Mouse (Mus musculus) heart, postnatal 36 days (tissue): ENCODE results near the gene Pam. TPM values are rescaled to one million over a fixed set of nuclear protein-coding genes. Genes with fewer than 3 reads are reported as not detected.

ENCODE experiments used
- DNase-seq, 2 experiments: peaks; one replicate each; pipeline ENCODE4 v3.0.0; 2021 to 2022
- intact Hi-C: fragments of 180-260 bp; cut with DNase I; formaldehyde crosslinking; loops from one replicate; pipeline ENCODE4 v1.15.1; 2025
- total RNA-seq, 2 experiments: library from RNA; stranded (reverse); gene quantifications; 2 replicates each; pipeline ENCODE4 v1.2.3; 2021

Gene Pam
- 100 to 1,000 TPM; 586 to 674 TPM for total RNA-seq

DNA sequence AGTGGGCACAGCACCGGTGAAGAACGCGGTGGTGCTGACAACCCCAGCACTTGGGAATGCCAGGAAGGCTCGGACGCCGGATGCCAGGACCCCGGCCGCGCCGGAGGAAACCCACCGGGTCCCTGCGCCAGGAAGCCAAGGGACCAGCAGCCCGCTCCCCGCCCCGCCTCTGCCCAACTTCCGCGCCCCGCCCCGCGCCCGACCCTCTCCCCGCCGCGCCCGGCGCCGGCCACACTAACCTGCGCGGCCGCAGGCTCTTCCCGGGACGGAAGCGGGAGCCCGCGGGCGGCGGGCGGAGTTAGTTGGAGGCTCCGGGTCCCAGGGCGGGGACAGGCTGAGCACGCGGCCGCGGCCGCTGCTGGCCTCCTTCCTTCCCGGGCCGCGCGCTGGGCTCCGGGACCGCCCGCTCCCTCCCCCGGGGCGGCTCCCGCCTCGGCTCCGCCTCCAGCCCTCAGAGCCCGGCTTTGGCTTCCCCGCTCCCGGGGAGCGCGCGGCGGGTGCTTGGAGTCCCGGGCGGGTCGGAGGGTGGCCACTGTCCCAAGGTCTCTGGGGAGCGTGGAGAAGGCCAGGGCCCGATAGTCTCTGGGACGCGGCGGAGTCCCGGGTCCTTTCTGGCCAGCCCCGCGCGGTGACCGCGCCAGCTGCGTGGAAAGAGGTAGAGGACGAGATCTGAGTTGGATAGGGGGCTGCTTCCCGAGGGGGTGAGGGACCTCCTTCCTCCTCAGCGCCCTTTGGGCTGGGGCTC, at the start of gene Pam:
Pam (minus strand) TSS at position 401 of the 745 bp plus-strand sequence.
- peak; percentile 87 to 89 for DNase-seq
- intact Hi-C loops, result loop anchor here (2.0 to 5.0 kb wide), 4 partner anchors 43 to 433 kb away; partner anchors contain the start of gene D1Ertd622e

DNA sequence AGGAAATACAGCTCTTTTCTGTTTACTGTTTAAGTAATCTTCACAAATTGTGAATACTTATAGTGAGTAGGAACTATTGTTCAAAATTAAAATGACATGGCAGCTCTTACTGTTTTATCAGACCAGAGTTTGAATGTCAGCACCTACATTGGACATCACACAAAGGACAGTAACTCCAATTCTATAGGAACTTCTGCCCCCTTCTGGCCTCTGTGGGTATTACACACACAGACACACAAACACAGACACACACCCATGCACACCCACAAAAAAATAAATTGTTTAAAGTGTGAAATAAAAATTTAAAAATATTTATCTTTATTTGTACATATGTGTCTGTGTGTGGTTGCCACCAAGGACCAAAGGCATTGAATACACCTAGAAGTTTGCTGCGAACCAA, 49.4 kb upstream of the Pam start:
- intact Hi-C loops, result no loop called here
- DNase-seq, result no peak

DNA sequence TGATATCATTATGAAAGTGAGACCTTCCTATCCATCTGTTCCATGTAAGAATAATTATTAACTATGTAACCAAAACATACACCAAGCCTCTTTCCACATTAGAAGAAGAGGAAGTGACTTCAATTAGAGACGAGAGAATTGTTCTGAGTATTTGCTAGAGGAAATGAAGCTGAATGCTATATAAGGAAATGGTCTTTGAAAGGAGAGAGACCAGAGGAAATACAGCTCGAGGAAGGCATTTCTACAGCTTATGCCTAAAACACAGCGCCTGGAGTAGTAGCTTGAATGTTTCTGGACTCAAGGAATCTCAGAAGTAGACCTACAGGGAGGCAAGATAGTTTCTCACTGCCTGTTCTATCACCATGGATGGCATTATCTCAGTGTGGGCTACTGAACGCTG, 35.8 kb upstream of the Pam start:
- no peak for DNase-seq
- intact Hi-C loops, result loop anchor here (2.0 kb wide), 1 partner anchor 34 kb away; no protein-coding TSS in a partner anchor

DNA sequence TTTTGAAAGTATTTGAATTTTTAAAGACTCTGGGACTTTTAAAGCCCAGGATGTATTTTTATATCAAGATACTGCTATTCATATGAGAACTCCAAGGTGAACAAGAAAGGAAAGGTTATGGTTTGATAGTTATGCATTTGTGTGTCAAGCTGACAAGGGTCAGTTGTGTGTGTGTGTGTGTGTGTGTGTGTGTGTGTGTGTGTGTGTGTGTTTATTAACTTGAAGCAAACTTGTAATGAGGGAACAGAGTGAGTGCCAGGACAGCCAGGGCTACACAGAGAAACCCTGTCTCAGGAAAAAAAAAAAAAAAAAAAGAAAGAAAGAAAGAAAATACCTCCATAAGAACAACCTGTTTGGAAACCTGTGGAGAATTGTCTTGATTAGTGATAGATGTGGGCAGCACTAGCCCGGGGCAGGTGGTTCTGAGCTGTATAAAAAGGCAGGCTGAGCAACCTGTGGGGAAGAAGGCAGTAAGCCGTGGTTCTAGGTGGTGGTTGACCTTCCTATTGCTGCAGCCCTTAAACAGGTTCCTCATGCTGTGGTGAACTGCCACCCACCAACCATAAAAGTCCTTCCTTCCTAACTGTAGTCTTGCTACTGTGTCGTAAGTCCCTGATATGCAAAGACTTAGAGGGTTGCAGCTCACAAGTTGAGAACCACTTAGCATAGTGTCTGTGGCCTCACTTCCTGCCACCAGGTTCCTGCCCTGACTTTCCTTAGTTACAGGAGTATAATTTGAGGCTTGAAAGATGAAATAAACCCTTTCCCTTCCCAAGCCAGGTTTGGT, 34.3 kb upstream of the Pam start:
- intact Hi-C loops, result loop anchor here (2.0 kb wide), 1 partner anchor 33 kb away; no protein-coding TSS in a partner anchor
- no peak for DNase-seq

DNA sequence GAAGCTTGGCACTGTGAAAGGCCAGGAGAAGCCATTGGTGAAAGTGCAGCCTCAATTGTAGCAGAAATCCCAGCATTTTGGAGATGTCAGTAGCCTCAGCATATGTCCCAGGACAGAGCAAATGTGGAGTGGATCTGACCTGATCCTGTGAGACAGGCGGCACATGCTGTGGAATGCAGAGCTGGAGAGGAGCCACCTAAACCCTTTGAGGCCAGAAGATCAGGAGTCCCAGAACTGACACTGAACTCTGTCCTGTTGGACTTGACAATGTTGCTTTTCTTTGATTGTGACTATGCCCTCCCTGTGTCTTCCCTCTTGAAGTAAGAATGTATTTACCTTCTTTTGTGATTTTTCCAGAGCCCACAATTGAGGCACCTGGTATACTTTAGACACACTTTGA, 33.7 kb upstream of the Pam start:
- intact Hi-C loops, result no loop called here
- DNase-seq, result no peak

DNA sequence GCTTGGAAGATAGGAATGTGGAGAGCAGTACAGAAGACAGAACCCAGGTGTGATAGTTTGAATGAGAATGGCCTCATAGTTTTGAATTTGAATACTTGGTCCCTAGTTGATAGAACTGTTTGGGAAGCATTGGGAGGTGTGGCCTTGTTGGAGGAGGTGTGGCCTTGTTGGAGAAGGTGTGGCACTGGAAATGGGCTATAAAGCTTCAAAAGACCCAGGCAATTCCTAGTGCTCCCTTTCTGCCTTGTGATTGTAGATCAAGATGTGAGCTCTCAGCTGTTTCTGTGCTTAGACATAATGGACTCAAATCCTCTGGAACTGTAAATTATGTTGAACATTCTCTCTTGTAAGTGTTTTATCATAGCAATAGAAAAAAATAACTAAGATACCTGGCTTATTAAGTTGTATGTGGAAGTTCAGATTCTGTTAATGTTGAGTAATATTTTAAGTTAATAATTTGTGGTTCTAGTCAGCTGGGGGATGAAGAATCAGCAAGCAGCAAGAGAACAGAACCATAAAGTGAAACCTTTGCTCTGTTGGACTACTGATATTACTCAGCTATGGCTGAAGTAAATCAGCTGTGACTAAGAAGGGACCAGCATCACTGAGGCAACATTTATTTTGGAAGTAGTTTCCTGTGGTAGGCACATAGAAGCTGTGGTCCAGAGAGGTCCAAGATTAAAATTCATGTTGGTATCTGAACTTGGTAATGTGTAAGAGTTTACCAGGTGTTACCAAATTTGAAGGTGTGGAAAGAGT, 33.1 kb upstream of the Pam start:
- intact Hi-C loops, result no loop called here

DNA sequence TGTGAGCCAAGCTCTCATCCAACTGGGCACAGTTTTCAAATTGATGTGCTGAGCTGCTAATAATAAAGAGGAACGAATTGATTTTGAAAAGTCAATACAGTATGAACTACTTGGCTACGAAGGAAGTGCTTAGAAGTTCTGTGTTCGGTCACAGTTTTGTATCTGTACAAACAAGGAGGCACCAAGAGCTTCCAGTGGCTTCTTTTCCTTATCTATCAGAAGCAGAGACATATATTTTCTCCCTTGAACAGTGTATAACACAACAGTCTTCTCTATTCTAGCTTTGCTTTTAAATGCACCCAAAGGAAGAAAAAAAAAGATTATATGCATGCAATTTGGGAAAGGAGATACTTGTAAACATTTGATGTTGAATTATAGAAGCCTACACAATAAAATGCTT, 30.8 kb upstream of the Pam start:
- intact Hi-C loops, result no loop called here
- DNase-seq, result no peak

More for the DNA sequence above, 33.1 kb upstream of the Pam start:
- no peak for DNase-seq

DNA sequence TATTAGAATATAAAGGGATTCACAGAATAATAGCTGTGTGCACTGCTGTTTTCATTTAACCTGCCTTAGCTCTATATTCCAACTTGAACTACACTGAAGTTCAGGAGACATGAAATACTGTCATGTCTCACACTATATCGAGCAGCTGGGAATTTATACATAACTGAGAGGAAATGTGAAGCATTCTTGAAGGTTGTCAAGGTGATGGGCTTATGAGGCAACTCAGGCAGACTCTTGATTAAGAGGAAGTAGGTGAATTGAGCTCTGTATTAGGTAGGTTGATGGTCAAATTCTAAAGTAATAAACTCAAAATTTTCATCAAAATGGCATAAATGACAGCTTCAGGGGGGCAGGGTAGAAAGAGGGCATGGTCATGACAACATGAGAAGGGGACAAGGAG, 29.3 kb upstream of the Pam start:
- intact Hi-C loops, result no loop called here
- no peak for DNase-seq

DNA sequence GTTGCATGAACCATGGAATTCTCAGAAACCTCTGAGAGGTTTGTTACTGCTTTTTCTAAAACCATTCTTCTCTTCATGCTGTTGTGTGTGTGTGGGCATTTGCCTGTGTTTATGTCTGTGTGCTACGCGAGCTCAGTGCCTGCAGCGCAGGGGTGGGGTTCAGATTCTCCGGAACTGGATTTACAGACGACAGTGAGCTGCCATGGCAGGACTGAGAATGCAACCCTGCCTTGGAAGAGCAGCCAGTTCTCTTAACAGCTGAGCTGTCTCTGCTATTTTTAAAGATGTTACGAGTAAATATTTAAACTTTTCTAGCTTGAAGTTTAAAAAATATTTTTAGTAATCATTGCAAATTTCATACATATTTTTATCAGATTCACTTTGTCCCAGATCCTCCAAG, 24.1 kb upstream of the Pam start:
- DNase-seq, result no peak
- intact Hi-C loops, result no loop called here

DNA sequence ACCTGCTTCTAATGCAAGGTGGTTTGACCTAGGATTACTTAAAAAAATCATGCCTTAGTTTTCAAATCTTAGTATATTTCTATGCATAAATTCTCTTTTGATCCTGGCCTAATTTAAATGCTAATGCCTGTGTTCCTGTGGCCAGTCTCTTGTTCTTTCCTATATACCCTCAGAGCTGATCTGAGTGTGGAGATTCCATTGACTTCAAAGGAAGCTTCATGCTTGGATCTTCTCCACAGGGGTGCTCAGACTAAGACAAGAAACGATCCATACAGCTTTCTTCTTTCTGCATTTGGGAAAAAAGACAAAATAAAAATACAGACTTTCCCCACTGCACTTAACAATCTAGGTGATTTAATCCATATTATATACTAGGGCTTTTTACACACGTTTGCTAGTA, 12.2 kb upstream of the Pam start:
- intact Hi-C loops, result no loop called here

DNA sequence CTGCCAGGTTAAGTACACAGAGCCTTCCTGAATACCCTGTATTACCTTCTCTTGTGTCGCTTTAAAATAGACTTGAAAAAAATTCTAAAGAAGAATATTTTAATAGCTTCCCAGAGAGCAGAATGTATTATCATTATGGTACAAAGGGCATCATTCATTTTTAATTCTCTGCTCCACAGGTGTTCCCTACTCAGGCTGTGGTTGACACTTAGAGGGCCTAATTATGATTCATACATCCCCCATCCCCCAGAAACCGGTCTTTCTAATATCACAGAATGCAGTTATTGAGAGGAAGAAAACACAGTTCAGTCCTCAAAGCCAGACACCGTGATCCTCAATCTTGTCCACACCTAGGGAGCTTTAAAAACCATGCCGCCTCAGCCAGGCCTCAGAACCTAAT, 4.0 kb upstream of the Pam start:
- intact Hi-C loops, result loop anchor here (5.0 kb wide), 2 partner anchors 187 to 437 kb away; partner anchors contain the start of gene D1Ertd622e
- no peak for DNase-seq

More for the DNA sequence above, 12.2 kb upstream of the Pam start:
- DNase-seq, result no peak

DNA sequence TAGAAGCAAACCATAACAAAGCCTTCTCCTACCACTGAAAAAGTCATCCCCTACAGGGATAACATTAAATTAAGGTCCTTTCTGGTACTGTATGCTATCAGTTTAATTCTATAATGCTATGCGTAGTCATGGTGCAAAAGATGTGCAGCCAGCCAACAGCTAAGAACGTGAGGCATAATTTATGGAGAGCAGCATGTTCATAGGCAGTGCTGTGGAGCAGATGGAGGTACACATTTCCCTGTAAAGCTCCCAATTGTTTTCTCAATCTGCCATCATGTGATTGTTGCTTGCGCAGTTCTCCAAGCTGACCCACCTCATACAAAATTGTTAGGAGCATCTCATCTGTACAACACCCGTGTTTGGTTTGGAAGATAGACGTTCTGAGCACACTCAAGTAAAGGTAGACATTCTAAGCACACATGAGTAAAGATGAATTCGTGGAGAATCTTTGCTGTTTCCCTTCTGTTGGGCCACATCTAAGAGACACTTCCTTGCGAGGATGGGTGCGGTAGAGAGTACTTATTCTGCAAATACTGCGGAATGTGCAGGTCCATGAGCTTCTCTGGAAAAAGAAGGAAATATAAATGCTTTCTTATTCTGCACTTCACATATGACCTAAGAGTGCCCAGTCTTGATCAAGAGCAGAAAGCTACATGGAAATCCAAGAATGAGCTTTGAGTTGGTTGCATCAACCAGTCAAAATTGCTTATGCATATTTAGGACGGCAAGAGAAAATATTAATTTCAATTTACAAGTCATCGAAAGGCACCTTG, 2.7 kb upstream of the Pam start:
- intact Hi-C loops, result loop anchor here (2.0 to 5.0 kb wide), 3 partner anchors 33 to 436 kb away; partner anchors contain the start of gene D1Ertd622e
- DNase-seq, result no peak

DNA sequence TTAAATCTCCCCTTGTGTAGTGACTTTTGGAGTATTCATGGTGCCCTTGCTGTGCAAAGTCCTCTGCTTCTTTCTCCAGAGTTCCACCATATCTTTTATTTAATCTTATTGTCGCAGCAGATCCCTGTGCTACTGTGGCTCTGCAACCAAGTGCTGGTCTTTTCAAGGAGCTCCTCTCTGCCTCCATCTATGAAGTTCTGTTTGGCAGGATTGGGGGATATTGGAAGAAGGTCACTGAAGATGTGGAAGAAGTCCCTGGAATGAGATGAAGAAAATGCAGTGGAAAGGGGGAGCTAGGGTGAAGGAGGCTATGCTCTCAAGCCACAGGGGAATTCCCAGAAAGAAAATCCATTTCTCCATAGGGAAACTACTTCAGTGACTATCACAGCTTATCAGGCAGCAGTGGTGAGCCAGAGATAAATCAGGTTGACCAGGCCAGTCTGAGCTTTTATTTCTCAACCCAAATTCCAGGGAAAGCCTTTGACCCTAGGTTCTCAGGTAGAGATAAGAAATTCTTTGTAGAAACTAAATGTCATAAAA, 1.0 kb upstream of the Pam start:
- DNase-seq, result no peak
- intact Hi-C loops, result loop anchor here (2.0 to 5.0 kb wide), 3 partner anchors 34 to 434 kb away; partner anchors contain the start of gene D1Ertd622e

DNA sequence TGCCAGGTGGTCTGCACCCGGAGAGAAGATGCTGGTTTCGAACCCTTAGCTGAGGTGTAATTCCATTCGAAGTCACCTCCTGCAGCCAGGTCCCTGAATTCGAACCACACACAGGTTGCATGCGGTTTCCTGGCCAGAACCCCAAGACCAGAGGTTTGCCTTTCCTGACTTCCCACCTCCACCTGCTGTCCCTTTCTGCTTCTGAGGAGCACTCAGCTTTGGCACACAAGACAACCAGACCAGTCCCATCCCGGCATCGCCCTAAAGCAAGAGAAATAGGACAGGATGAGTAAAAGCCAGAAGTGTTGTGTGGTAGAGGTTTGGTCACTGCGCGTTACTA, 515 bp upstream of the Pam start:
- DNase-seq, result no peak
- intact Hi-C loops, result loop anchor here (2.0 to 5.0 kb wide), 5 partner anchors 35 to 434 kb away; partner anchors contain the start of gene D1Ertd622e

DNA sequence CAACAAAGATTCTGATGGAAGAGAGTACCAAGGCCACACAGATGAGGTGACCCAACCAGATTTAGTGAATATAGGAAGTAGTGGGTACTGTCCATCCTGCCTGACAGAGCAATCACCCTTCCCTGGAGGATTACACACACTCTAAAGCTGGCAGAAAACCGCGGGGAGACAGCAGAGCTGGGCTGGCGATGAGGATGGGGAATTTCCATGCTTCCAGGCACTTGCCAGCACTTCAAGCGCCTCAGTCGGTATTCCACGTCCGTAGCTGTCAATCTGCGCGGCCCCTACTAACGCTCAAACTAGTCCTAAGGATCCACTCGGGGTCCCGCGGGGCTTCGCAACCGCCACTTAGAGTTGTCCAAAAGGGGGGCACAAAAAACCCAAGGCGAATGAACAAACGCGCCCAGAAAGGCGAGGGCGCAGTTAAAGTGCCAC, 618 bp downstream of the Pam start:
- intact Hi-C loops, result loop anchor here (2.0 to 5.0 kb wide), 4 partner anchors 42 to 433 kb away; partner anchors contain the start of gene D1Ertd622e

DNA sequence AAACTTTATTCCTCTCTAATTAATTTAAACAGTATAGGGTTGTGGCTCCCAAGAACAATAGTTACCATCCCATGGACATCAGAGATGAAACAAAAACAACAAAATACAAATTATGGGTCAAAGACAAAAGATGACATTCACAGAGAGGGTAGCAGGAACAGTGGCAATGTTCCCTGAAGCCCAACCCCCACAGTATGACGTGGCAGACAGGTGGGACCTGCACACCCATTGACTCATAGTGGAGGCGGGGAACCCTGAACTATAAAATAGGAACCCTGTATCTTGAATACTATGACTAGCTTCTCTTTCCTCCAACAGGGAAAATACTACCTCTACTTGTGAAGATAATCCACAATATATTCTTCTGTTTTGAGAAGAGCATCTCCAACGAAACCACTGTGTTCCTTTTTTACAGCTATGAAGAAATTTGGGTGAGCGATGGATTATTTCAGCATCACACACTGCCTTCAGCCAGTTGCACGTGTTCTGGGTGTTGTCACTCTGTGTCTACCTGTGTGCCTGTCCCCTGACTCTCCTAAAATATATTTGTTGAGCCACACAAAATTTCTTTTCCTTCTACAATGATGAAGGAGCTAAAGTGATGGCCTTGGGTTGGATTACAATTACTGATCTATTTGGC, 6.0 kb downstream of the Pam start:
- DNase-seq, result no peak
- intact Hi-C loops, result no loop called here

More for the DNA sequence above, 618 bp downstream of the Pam start:
- DNase-seq, result no peak

DNA sequence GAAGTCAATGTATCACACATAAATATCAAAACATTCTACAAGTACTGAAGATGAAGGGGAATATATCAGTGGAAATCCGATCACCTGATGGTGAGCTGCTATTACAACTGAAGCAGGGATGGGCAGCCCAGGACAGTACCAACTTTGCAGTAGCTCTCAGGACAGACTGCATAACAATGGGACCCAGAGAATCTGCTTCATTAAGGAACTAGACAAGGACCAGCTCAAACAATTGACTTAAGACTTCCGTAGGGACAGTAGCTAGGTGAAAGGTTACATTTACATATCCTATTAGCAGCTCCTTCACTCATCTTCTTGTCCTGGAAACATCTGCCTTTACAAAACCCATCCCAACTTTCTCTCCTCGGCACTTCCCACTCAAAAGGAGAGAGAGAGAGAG, 9.0 kb downstream of the Pam start:
- DNase-seq, result no peak
- intact Hi-C loops, result no loop called here

DNA sequence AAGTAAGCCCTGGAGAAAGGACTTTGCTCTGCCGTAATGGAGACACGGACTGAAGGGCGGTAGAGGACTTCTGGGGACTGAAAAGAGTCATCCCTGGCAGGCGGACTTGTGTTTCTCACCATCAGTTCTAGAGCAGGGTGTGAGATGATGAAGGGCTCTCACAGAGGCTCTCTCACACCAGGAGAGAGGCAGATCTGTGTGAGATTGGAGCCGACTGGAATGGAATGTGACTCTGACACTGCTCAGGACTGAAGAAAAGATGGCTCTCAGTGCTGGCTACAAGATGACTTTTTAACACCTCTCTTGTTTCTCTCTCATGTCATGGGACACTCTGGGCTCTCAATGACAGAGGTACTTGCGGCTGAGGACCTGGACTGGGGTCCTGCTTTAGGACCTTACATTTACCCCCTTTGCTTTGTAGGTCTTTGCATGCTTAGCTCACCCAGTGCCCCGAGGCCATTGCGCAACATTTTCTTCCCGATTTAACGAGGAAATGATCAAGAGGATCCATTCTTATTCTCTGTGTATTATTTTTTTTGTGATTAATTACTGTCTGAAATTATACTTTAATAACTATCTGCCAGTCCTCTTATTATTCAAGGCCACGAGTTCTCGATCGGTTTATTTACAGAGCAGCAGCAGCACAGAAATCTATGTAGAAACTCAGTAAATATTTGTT, 10.7 kb downstream of the Pam start:
- DNase-seq, result no peak
- intact Hi-C loops, result no loop called here

DNA sequence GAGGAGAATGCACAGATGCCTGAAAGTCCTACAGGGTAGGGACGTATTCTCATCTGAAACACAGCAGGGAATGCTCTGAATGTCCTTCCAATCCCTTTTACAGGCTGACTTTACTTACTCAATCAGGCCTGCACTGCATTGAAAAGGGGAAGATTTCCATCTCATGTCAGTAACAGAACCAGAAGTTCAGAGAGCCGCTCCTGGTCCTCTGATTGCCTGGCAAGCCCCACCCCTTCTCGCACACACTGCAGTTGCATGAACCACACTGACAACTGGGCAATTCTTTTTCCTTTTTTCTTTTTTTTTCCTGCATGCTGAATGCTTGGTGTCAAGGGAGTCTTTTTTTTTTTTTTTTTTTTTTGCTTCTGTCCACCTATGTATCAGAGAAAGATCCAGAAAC, 11.9 kb downstream of the Pam start:
- no peak for DNase-seq
- intact Hi-C loops, result no loop called here
